33 mouse cellular contexts compared by ENCODE assay signal in the genomic region with DNA sequence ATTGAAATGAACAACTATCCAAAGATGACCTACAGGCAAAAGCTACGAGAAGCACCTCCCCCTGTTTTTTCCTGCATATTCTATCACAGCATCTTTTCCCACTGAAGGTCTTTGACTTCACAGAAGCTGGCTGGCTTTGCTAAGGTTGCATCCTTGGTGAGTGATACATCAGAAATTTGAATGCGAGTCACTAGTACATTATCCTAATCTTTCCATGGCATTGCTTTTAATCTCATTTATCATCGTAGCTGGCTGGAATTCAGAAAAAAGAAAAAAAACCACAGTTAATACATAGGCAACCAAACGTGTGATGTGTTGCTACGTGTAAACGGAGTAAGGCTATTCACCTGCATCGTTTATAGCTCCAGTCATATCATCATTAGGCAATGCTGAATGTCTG.
"Had no signal": no experiment of that assay in that cellular context is flagged by ENCODE, and none has a peak within 500 bp of the region (broad histone marks: within the 10 kb centered on the region; RNA-seq: fewer than 3 reads in every experiment).

No protein-coding gene starts in this region.

- H3K4me1 ChIP-seq: heart, embryonic 15.5 days; hindbrain, embryonic 15.5 days; intestine, embryonic 15.5 days; kidney, embryonic 15.5 days had no signal

- H3K27ac ChIP-seq: heart, embryonic 13.5 days; heart, embryonic 15.5 days; hindbrain, embryonic 10.5 days; hindbrain, embryonic 12.5 days; hindbrain, embryonic 13.5 days; hindbrain, embryonic 14.5 days; hindbrain, embryonic 15.5 days; hindbrain, postnatal 0 days; intestine, embryonic 15.5 days; kidney, embryonic 15.5 days; kidney, postnatal 0 days; layer of hippocampus, adult 2 months; left cerebral cortex, adult 2 months had no signal

- ATAC-seq: hindbrain, embryonic 16.5 days; hindbrain, postnatal 0 days; inflammation-experienced regulatory T-cells, adult 6 months; intestine, embryonic 15.5 days; intestine, embryonic 16.5 days; intestine, postnatal 0 days had no signal

- H3K36me3 ChIP-seq: heart, embryonic 12.5 days; heart, embryonic 13.5 days; heart, embryonic 15.5 days; hindbrain, embryonic 10.5 days; hindbrain, embryonic 12.5 days; hindbrain, embryonic 13.5 days; hindbrain, embryonic 15.5 days; intestine, embryonic 15.5 days; kidney, embryonic 15.5 days had no signal

- H3K9me3 ChIP-seq: heart, embryonic 12.5 days; heart, embryonic 13.5 days; heart, embryonic 15.5 days; hindbrain, embryonic 10.5 days; hindbrain, embryonic 12.5 days; hindbrain, embryonic 13.5 days; hindbrain, embryonic 15.5 days; intestine, embryonic 15.5 days; kidney, embryonic 15.5 days had no signal

- DNase-seq: heart, postnatal 10 days; heart, postnatal 14 days; heart, postnatal 36 days; kidney, adult 11 months; kidney, adult 18-20 months; kidney, adult 2 months; kidney, adult 8-10 months; kidney, adult 9 months; kidney, postnatal 10 days; kidney, postnatal 14 days; kidney, postnatal 25 days; kidney, postnatal 36 days; kidney, postnatal 4 days; layer of hippocampus, adult 9-11 months; layer of hippocampus, postnatal 36 days had no signal

- H3K4me2 ChIP-seq: heart, embryonic 12.5 days; heart, embryonic 13.5 days; heart, embryonic 15.5 days; hindbrain, embryonic 12.5 days; hindbrain, embryonic 13.5 days; hindbrain, embryonic 14.5 days; hindbrain, embryonic 15.5 days; intestine, embryonic 15.5 days; kidney, embryonic 15.5 days had no signal

- H3K9ac ChIP-seq: heart, embryonic 12.5 days; heart, embryonic 13.5 days; heart, embryonic 15.5 days; hindbrain, embryonic 12.5 days; hindbrain, embryonic 13.5 days; hindbrain, embryonic 14.5 days; hindbrain, embryonic 15.5 days; intestine, embryonic 15.5 days; kidney, embryonic 15.5 days had no signal

- H3K27me3 ChIP-seq: heart, embryonic 12.5 days; heart, embryonic 13.5 days; heart, embryonic 15.5 days; hindbrain, embryonic 12.5 days; hindbrain, embryonic 13.5 days; hindbrain, embryonic 15.5 days; intestine, embryonic 15.5 days; kidney, embryonic 15.5 days had no signal

- H3K4me3 ChIP-seq: heart, embryonic 12.5 days; heart, embryonic 13.5 days; heart, embryonic 15.5 days; hindbrain, embryonic 10.5 days; hindbrain, embryonic 12.5 days; hindbrain, embryonic 13.5 days; hindbrain, embryonic 15.5 days; intestine, embryonic 15.5 days; kidney, embryonic 15.5 days; layer of hippocampus, adult 2 months; left cerebral cortex, adult 2 months had no signal
